Mouse (Mus musculus): Measurements from ENCODE around the gene Tpp1.
"Not testable (repeated sequence)": the region's sequence is repeated elsewhere in the genome, so short reads cannot be mapped to it uniquely, and the experiment has no call there.

Tpp1 gene

DNA sequence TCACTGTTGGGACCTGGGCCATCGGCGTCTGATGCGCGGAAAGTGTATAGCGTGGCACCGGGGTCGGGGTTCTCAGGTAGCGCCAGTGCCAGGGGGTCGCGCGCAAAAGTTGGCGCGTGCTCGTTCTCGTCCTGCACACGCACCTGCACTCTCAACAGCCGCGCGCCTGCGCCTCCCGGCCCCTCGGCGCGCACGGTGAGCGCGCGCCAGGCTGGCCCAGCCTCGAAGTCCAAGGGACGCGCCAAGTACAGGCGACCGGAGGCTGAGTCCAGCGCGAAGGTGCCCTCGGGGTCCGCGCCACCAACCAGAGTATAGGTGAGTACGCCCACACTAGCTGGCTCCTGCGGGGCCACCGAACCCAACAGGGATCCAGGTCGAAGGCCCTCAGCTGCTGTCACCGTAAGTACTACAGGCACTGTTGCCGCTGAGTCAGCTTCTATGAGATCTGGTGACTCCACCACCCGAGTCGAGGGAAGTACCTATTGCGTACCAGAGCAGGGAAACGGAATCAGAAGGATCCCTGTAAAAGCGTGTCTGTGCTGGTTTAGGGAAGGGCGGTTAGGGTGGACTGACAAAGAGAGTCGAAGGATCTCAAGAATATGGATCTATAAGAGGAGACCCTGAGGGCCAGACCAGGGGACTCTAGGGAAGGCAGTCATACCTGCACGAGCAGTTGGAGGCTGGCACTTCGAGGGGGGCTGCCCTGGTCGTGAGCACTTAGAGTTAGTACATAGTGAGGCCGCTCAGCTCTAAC is 10.7 kb upstream of the Tpp1 start:
- in situ Hi-C loops (cut with MboI, MseI) = no loop called here

DNA sequence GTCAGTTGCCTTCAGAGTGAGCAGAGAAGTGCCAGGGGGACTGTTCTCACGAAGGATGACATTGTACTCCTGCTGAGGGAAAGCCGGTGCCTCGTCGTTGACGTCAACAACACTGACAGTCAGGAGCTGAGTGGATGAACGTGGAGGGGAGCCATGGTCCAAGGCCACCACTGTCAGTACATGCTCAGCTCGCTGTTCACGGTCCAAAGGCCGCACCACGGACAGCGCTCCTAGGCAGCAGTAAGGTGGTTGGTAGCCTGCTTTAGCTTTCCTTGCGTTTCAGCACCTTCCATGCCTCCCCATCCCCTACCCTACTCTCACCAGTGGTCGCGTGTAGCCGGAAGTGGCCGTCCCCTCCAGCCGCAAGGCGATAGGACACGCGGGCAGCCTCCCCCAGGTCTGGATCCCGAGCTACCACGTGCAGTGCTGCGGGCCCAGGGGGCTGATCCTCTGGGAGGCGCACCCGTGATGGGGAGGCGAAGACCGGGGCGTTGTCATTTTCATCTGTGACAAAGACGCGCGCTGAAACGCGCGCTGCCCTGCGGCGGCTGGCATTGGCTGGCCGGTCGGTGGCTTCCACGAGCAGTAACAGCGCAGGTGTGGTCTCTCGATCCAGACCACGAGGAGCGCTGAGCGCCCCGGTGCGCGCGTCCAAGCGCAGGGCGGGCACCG is 9.9 kb upstream of the Tpp1 start:
- in situ Hi-C loops (cut with MboI, MseI) = no loop called here

DNA sequence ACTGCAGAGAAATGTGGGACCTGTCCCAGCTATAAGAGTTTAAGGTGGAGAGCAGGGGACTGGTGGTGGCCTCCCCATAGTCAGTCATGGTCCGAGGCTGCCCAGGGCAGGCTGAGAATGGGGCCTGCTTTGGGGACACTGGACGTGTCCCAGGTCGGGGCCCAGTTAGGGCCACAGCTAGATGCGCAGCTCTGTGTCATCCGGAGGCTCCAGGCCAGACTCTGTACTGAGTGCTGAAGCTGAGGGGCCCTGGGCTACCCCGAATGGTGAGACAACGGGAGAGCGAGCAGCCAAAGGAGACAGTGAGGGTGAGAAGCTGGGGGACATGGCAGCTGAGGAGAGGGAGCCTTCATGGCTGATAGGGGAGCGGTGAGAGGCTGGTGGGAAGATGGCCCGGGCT is 1.2 kb upstream of the Tpp1 start:
- in situ Hi-C loops (cut with MboI, MseI) = no loop called here

DNA sequence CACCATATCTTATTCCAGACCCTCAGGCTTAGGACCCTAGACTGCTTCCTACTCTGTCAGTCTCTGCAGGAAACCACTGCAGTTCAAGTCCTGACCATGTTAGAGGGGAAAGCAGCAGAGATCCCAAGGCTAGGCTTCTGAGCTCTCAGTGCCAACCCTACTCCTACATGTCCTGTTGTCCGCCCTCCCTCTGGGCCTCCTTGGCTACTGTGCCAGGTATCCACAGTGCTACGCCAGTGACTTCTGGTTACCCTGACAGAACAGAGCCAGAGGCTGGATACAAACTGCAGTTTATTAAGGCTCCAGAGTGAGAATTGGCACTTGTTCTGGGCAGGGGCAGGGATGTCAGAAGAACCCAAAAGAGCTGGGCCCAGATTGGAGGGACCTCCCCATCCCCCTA is 681 bp upstream of the Tpp1 start:
- in situ Hi-C loops (cut with MboI, MseI) = no loop called here

DNA sequence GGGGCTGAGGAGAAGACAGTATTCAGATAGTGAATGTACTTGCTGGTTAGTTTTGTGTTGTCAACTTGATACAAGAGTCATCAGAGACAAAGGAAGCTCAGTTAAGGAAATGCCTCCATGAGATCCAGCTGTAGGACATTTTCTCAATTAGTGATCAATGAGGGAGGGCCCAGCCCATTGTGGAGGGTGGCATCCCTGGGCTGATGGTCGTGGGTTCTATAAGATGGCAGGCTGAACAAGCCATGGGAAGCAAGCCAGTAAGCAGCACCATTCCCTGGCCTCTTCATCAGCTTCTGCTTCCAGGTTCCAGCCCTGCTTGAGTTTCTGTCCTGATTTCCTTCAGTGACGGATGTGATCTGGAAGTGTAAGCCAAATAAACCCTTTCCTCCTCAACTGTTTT is 4.3 kb downstream of the Tpp1 start:
- in situ Hi-C loops (cut with MboI, MseI) = no loop called here

DNA sequence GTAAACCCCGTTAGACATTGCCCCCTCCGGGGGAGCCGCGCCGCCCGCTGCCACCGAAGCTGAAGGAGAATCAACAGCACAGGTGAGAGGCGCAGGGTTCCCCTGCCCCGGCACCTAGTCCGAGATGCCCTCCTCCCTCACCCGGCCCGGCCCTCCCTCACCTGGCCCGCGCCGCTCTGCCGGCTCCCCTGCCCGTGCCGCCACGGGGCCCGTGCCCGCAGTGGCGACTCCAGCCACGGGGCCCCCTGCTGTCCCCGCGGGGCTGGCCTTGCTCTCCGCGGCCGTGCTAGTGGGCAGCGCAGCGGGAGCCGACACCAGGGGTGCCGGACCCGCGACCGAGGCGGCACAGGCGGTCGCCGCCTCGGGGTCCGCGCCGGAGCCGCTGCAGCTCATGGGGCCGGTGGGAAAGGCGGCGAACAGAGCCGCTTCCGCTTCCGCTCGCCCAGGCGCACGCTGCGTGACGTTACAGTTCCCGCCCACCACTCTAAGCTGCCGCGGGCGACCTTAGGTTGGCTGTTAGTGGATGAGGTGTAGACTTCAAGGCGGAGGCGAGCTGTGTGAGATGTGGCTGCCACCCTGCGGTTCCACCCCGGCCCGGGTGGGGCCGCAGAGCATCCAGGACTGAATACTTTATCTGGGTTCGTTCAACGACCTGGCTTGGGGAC is 8.0 kb downstream of the Tpp1 start, which contains the start of gene Taf10:
Gene Taf10, minus strand, starts transcription at position 436 of the 665 bp plus-strand sequence.
- in situ Hi-C loops (cut with MboI, MseI) = no loop called here

DNA sequence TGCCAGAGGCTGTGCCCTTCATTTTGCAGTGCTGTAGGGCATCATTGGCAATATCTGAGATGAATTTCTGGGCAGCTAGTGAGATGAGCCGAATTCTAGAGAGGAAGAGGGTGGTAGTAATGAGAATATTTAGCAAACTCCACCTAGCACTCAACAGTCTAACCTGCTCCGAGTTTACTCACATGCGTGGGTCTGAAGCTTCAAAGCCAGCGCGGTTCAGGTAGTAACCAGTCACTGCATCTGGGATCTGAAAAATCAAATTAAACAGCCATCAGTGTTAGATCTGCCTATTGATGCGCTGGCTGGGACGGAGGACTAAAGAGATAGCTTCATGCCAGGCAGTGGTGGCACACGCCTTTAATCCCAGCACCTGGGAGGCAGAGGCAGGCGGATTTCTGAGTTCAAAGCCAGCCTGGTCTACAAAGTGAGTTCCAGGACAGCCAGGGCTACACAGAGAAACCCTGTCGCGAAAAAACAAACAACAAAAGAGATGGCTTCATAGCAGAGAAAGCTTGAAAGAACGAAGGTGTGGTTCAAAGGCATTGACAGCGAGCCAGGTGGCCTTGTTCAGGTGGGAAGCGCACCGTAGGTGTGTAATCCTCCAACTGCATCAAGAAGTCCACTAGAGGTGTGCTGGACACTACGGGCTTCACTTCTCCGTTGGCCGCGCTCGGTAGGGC is 8.6 kb downstream of the Tpp1 start:
- in situ Hi-C loops (cut with MboI, MseI) = not testable (repeated sequence)

DNA sequence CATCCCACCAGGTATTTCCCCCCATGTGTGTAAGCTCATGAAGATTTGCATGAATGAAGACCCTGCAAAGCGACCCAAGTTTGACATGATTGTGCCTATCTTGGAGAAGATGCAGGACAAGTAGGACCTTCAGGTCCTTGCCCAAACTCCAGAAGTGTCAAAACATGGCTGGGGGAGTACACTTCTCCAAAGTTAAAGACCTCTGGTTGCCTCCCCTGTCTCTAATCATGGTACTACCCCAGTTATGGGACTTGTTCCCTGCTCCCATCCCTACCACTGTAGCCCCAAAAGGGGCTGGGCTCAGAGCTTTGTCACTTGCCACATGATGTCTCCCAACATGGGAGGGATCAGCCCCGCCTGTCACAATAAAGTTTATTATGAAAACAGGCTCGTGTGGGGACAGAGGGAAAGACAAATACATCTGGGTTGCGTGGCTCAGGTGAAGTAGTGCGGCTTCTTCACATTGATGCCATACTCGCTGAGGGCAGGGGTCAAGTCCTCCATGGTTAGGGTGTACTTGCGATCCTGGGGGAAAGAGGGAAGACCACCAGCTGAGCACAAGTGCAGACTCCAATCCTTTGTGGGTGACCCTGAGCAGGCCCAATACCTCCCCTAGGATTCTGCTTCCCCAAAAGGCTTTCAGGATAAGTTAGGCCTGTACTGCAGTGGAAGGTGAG is 9.4 kb downstream of the Tpp1 start:
- in situ Hi-C loops (cut with MboI, MseI) = not testable (repeated sequence)

DNA sequence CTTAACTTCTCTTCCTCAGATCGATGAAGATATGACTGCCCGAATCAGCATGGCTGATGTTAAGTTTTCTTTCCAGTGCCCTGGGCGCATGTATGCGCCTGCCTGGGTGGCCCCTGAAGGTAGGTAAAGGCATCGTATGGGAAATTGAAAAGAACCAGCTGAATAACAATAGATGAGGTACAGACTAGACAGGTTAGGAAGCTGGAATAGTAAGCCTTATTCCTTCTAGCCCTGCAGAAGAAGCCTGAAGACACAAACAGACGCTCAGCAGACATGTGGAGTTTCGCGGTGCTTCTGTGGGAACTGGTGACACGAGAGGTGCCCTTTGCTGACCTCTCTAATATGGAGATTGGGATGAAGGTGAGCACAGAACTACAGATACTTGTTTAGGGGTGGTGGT is 10.1 kb downstream of the Tpp1 start:
- in situ Hi-C loops (cut with MboI, MseI) = no loop called here

DNA sequence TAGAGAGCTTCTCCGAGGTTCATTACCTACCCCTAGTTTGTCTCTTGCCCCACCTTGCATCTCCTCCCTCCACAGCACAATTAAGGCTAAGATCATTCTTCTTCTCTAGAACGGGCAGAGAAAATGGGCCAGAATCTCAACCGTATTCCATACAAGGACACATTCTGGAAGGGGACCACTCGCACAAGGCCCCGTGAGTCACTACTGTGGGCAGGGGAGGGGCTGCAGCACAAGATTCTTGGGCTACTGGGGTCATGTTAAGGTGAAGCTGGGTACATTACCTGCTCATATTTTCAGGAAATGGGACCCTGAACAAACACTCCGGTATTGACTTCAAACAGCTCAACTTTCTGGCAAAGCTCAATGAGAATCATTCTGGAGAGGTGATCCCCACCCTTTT is 11.2 kb downstream of the Tpp1 start:
- in situ Hi-C loops (cut with MboI, MseI) = no loop called here

DNA sequence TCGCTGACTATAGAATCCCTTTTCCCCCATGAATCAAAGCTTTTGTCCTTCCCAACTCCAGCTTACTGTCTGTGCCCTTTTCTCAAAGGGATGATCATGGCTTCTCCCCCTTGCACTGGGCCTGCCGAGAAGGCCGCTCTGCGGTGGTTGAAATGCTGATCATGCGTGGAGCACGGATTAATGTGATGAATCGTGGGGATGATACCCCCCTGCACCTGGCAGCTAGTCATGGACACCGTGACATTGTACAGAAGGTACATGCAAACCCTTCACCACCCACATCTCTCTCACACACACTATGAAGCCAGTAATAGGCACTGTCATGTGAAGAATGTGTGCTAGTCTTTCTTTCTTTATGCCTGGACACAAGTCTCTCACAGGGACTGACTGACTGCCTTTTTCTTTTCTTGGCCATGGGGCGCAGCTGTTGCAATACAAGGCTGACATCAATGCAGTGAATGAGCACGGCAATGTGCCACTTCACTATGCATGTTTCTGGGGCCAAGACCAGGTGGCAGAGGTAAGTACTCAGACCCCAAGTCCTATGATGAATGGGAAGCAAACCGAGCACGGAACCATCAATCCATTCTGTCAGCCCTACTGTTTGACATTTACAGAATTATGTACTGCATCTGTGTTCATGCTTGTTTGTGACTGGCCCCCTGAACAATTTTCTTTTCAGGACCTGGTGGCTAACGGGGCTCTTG is 11.8 kb downstream of the Tpp1 start:
- in situ Hi-C loops (cut with MboI, MseI) = no loop called here

DNA sequence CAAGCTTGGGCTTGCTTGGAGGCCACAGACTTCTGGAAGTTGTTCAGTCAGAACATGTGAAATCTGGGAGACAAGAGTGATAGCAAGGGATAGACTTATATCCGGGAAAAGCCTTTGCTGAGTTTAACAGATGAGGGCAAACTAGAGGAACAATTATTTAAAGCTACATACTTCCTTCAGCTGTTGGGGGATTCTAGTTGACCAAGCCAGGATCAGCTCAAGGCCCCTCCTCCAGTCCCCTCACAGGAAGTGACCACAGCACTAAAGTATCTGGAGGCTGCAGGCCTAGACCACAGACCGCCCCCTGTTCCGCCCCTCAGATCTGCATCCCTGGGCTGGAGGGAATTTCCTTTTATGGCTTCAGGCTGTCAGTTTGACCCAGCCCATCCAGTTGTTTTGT is 13.1 kb downstream of the Tpp1 start:
- in situ Hi-C loops (cut with MboI, MseI) = loop anchor here (5.0 kb wide), 2 partner anchors 73 to 102 kb away; partner anchors contain the start of gene Mrpl17

DNA sequence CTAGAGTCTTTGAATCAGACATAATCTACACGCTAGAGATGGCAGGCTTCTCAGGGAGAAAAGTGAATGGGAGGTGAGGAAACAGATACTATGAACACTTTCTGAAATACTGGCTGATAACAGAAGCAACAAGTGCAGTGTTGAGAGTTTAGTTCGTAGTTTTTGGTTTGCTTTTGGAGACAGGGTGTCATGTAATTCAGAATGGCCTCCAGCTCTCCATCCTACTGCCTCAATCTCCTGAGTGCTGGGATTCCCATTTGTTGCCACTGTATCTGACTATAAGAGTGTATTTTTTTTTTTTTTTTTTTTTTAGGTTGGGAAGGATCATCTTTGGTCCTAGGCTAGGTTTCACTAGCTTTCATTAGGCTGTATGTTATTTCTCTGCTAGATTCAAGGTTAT is 13.7 kb downstream of the Tpp1 start:
- in situ Hi-C loops (cut with MboI, MseI) = loop anchor here (5.0 kb wide), 2 partner anchors 74 to 101 kb away; partner anchors contain the start of gene Mrpl17

DNA sequence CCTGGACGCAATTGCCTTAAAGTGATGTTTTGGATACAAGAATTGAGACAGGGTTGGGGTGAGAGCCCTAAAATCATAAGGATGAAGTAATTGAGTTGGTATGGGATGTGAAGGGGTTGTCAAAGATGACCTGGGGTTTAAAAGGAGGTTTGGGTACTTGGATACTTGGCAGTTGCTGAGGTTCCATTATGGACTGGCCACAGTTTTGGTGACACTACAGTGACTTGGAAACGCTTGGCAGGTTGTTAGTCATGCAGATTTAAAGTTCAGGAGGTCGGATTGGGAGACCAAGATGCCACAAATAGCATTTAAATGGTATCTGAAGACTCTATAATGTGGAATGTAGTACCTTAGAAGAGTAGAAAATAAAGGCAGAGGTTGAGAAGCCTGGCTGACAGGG is 14.4 kb downstream of the Tpp1 start:
- in situ Hi-C loops (cut with MboI, MseI) = loop anchor here (5.0 kb wide), 2 partner anchors 75 to 100 kb away; partner anchors contain the start of gene Mrpl17

DNA sequence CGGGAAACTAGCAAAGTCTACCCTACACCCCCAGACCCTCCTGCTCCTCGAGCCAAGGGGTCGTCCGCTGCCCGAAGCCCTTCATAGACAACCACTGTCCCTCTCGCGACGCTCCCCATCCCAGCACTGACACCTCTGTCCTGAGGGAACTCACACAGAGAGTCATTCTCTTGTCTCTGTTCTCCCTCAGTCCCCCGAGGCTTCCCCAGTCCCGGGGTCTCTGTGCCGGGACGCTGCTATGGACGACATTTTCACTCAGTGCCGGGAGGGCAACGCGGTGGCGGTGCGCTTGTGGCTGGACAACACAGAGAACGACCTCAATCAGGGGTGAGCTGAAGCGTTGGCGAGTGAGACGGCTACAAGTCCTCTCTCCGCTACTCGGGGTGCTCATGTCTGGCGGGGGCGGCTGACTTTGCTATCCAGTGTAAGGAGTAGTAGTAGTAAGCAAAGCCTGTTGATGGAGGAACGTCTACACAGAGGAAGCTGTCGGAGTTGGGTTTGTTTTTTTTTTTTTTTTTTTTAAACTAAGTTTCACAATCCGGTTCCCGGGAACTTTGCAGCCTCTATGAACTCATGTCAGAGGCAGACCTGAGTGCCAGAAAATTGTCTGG is 15.0 kb downstream of the Tpp1 start, which contains the start of gene Rrp8:
Gene Rrp8, minus strand, starts transcription at position 475 of the 611 bp plus-strand sequence.
- in situ Hi-C loops (cut with MboI, MseI) = loop anchor here (5.0 kb wide), 2 partner anchors 75 to 100 kb away; partner anchors contain the start of gene Mrpl17

DNA sequence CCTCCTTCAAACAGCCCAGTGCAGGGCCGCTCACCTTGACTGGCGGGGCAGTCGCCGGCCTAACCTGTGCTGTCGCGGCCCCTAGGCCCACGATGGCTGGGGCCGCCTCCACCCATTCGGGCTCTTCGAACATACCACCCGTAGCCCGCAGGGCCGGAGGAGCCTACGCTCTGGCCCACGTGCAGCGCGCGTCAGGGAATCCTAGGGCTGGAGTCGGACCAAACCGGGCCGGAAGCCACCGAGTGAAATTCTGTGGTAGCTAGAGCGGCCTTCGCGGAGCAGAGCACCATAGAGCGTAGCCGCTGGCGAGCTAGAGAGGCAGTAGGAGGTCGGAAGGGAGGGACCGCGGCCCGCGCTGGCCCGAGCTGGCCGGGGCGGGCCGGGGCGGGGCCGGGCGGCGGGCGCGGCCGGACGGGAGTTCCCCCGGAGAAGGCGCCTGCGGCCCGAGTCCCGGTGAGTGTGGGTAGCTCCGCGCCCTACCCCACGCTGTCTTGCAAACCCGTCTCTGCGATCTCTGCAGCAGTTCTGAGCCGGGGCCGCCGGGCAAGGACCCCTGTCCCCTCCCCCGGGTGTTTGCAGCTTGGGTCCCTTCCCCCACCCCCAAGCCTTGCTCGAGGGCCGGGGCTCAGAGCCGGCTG is 15.7 kb downstream of the Tpp1 start, which contains the start of gene Ilk:
Gene Ilk, plus strand, starts transcription at position 329 of the 638 bp plus-strand sequence.
- in situ Hi-C loops (cut with MboI, MseI) = loop anchor here (5.0 kb wide), 2 partner anchors 76 to 99 kb away; partner anchors contain the start of gene Mrpl17

DNA sequence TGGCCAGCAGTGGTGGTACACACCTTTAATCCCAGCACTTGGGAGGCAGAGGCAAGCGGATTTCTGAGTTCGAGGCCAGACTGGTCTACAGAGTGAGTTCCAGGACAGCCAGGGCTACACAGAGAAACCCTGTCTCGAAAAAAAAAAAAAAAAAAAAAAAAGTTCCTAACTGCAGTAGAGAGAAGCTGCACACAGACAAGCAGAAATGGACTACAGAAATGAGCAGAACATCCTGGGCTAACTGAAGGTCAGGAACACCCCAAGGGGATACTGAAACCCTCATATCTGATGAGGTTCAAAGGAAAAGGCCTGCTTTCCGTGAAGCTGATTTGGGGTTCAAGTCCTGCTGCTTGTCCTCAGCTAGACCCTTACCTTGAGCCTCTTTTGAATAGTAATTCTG is 16.6 kb downstream of the Tpp1 start:
- in situ Hi-C loops (cut with MboI, MseI) = loop anchor here (5.0 kb wide), 2 partner anchors 77 to 98 kb away; partner anchors contain the start of gene Mrpl17

DNA sequence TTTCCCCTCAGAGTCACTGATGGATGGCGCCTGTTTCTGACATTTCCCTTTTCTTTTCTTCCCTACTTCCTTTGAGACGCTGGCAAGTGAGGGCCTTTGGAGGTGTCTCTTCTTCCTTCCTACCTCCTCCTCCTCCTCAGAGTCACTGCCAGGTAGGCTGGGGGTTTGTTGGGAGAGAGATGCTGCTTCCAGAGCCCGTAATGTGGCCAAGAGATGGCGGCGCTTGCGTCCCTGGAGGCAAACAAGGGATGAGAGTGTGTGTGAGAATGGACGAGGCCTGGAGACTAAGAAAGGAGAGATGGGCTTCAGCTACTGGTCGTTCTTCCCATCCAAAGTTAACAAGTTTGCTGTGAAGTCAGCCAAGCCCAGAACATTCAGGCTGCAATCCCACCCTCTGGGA is 17.2 kb downstream of the Tpp1 start:
- in situ Hi-C loops (cut with MboI, MseI) = loop anchor here (5.0 kb wide), 2 partner anchors 77 to 98 kb away; partner anchors contain the start of gene Mrpl17

DNA sequence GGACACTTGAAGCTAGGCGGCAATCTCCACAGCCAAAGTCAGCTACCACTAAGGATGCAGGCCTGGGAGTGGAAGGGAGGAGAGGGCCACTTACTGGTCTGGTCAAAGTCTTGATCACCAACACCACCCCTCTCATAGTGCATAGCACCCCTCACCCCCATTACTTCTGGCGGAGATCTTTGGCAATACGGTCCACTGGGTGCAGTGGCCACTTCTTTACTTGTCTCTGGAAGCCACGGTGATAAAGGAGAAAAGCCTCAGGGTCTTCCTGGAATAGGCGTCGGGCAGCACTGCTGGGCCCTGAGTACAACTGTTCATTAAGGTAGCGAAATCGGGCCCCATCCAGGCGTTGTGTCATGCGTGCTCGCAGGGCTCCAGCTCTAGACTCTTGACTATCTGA is 18.2 kb downstream of the Tpp1 start:
- in situ Hi-C loops (cut with MboI, MseI) = no loop called here
